Mouse (Mus musculus) ES-E14 (cell line): Measurements from ENCODE around the gene Lamb2.

Experiments
- HCFC1 ChIP-seq: IDR thresholded peaks from 2 replicates; pipeline ENCODE4 v1.6.1; 2012; ENCODE audit warnings: low read length, inconsistent platforms, borderline replicate concordance; ENCODE audit not compliant: insufficient read depth
- MAFK ChIP-seq: IDR thresholded peaks from 2 replicates; pipeline ENCODE4 v1.6.1; 2014; ENCODE audit warnings: mild to moderate bottlenecking, low read depth, low read length, inconsistent platforms; ENCODE audit not compliant: insufficient read depth
- ZNF384 ChIP-seq: IDR thresholded peaks from 2 replicates; pipeline ENCODE4 v1.6.1; 2012; ENCODE audit warnings: low read depth, low read length, inconsistent platforms

- TF ChIP-seq MAFK (no peak), HCFC1 (no peak), ZNF384 (no peak)
These were observed 28.4 kb upstream of the Lamb2 start for GRCm38 (mm10) chr9:108451170-108451493.
